Mouse (Mus musculus): ENCODE measurements around the gene Nfkbil1.

GRCm38 (mm10) chr17:35224641-35225040, 11.0 kb downstream of the Nfkbil1 start:
- no peak for TF ChIP-seq CTCF (IDR thresholded peaks at IDR 0.05; ENCODE audit: low read depth, low read length)
- no peak for TF ChIP-seq POLR2A (IDR thresholded peaks at IDR 0.05; ENCODE audit: extremely low read depth, insufficient read depth, low read length)

All from liver, adult 2 months (tissue).